Comparison of ENCODE assay signal across 17 mouse cellular contexts in the genomic region with DNA sequence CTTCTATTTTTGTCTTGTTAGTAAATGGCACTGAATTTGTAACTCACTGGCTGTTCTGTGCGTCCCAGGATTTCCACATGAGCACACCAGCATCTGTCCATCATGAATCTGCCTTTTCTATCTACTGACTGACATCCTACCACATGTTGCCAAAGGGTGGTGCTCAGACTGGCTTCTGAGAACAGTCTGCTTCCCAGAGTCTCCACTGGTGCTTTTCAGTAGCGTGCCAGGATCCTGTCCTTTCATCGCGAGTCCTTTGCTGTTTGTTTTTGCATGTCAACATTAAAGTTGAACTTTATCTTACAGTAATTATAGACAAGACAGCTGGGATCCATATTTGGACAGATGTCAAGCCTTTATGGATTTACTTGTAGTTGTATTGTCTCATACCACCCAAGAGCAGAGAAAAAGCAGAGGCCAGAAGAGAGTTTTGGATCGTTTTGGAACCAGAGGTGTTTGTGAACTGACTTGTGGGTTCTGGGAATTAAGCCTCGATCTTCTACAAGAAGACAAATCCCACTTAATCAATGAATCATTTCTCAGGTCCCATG.
"Had no signal": no experiment of that assay in that cellular context is flagged by ENCODE, and none has a peak within 500 bp of the region (broad histone marks: within the 10 kb centered on the region; RNA-seq: fewer than 3 reads in every experiment).

No protein-coding gene starts in this region.

- H3K36me3 ChIP-seq: liver, embryonic 12.5 days; liver, embryonic 15.5 days; midbrain, embryonic 12.5 days; midbrain, embryonic 15.5 days; neural tube, embryonic 13.5 days; stomach, embryonic 15.5 days had no signal

- H3K4me3 ChIP-seq: layer of hippocampus, adult 2 months; left cerebral cortex, adult 2 months; liver, embryonic 12.5 days; liver, embryonic 15.5 days; midbrain, embryonic 12.5 days; midbrain, embryonic 15.5 days; neural tube, embryonic 13.5 days; stomach, embryonic 15.5 days had no signal

- H3K9me3 ChIP-seq: liver, embryonic 12.5 days; liver, embryonic 15.5 days; midbrain, embryonic 12.5 days; midbrain, embryonic 15.5 days; neural tube, embryonic 13.5 days; stomach, embryonic 15.5 days had no signal

- H3K4me2 ChIP-seq: liver, embryonic 12.5 days; liver, embryonic 15.5 days; midbrain, embryonic 12.5 days; midbrain, embryonic 15.5 days; neural tube, embryonic 13.5 days; stomach, embryonic 15.5 days had no signal

- H3K4me1 ChIP-seq: liver, embryonic 12.5 days; liver, embryonic 15.5 days; midbrain, embryonic 12.5 days; midbrain, embryonic 15.5 days; neural tube, embryonic 13.5 days; stomach, embryonic 15.5 days had no signal

- DNase-seq: kidney, adult 8-10 months; kidney, postnatal 25 days; layer of hippocampus, adult 9-11 months; retina, postnatal 1 day; right cerebral cortex, postnatal 25 days; spleen, adult 18-20 months; thymus, postnatal 25 days had no signal

- H3K27me3 ChIP-seq: liver, embryonic 12.5 days; liver, embryonic 15.5 days; midbrain, embryonic 12.5 days; midbrain, embryonic 15.5 days; neural tube, embryonic 13.5 days; stomach, embryonic 15.5 days had no signal

- H3K27ac ChIP-seq: layer of hippocampus, adult 2 months; left cerebral cortex, adult 2 months; liver, embryonic 12.5 days; liver, embryonic 15.5 days; macrophage; midbrain, embryonic 12.5 days; midbrain, embryonic 15.5 days; neural tube, embryonic 13.5 days; stomach, embryonic 15.5 days had no signal

- H3K9ac ChIP-seq: liver, embryonic 12.5 days; liver, embryonic 15.5 days; midbrain, embryonic 12.5 days; midbrain, embryonic 15.5 days; neural tube, embryonic 13.5 days; stomach, embryonic 15.5 days had no signal

- ATAC-seq: intestine, postnatal 0 days; liver, embryonic 12.5 days; midbrain, embryonic 15.5 days had no signal
